Mouse (Mus musculus): ENCODE data around the gene Frmpd2.

DNA sequence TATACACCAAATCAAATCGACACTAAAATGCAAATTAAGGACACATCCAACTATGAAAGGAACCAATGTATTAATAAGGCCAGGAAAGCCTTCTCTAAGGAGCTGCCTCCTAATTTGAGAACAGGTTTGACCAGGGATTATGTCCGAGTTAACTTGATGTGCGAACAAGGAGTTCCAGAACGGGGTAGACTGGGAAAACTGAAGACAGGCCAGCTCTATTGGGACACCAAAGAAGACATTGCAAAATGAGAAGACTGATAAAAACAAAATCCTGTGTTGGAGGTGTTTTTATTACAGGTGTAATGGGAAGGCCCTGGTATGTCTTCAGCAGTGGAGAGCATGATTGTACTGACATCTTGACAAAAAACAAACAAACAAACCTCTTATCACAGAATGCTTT is 23.2 kb upstream of the Frmpd2 start:
- TF ChIP-seq CTCF (IDR thresholded peaks at IDR 0.05; ENCODE audit: borderline replicate concordance, control insufficient read depth, extremely low read depth, insufficient read depth, low read length, poor library complexity) (no peak), POLR2A (IDR thresholded peaks at IDR 0.05; ENCODE audit: control insufficient read depth, extremely low read depth, insufficient read depth, low read length, poor library complexity) (no peak)

Data from thymus, adult 2 months (tissue).